Mouse (Mus musculus) kidney, embryonic 14.5 days (tissue): ENCODE measurements at regions not wholly inside any gene's neighbourhood (a gene's known extent, or its start where the extent isn't known, plus 50 kb on each side); places are given as distances from the start of the nearest gene placed in this dataset.

Experiments
- ATAC-seq: fragments of 200-750 bp; cut with Nextera tagmentation; 2 replicates; pipeline ENCODE4 v1.8.0; 2017; ENCODE audit warnings: moderate number of reproducible peaks, mild to moderate bottlenecking, moderate TSS enrichment, moderate library complexity; ENCODE audit not compliant: low FRiP score, low TSS enrichment
- H3K27ac ChIP-seq: fragments of 300-500 bp; sonication (generic); 2 replicates; pipeline ENCODE4 v1.5.1; 2014; ENCODE audit warnings: low read depth, mild to moderate bottlenecking, low read length, moderate library complexity, mixed read lengths
- H3K27me3 ChIP-seq: fragments of 300-500 bp; sonication (generic); 2 replicates; pipeline ENCODE4 v1.6.1; 2014; ENCODE audit warnings: mild to moderate bottlenecking, low read length; ENCODE audit not compliant: control insufficient read depth, insufficient read depth
- H3K36me3 ChIP-seq: fragments of 300-500 bp; sonication (generic); 2 replicates; pipeline ENCODE4 v1.6.1; 2014; ENCODE audit warnings: low read length, mixed read lengths; ENCODE audit not compliant: control insufficient read depth, insufficient read depth
- H3K4me1 ChIP-seq: fragments of 300-500 bp; sonication (generic); 2 replicates; pipeline ENCODE4 v1.6.1; 2014; ENCODE audit warnings: low read length, mixed read lengths; ENCODE audit not compliant: control insufficient read depth, insufficient read depth
- H3K4me2 ChIP-seq: fragments of 300-500 bp; sonication (generic); replicated peaks from 2 replicates; pipeline ENCODE4 v1.6.1; 2014; ENCODE audit warnings: low read depth, mild to moderate bottlenecking, low read length
- H3K4me3 ChIP-seq: fragments of 300-500 bp; sonication (generic); 2 replicates; pipeline ENCODE4 v1.5.1; 2014; ENCODE audit warnings: mild to moderate bottlenecking, low read length
- H3K9ac ChIP-seq: fragments of 300-500 bp; sonication (generic); 2 replicates; pipeline ENCODE4 v1.6.1; 2014; ENCODE audit warnings: low read depth, mild to moderate bottlenecking, low read length, moderate library complexity
- H3K9me3 ChIP-seq: fragments of 300-500 bp; sonication (generic); 2 replicates; pipeline ENCODE4 v1.6.1; 2016; ENCODE audit warnings: low read length; ENCODE audit not compliant: control insufficient read depth
- WGBS: fragments of 180-500 bp; shearing (Covaris S2); extraction: QIAGEN DNeasy Blood & Tissue Kit; methylation state at CpG from one replicate; pipeline ENCODE4 v1.1.7; 2014; 5-methylcytosine and 5-hydroxymethylcytosine counted together

DNA sequence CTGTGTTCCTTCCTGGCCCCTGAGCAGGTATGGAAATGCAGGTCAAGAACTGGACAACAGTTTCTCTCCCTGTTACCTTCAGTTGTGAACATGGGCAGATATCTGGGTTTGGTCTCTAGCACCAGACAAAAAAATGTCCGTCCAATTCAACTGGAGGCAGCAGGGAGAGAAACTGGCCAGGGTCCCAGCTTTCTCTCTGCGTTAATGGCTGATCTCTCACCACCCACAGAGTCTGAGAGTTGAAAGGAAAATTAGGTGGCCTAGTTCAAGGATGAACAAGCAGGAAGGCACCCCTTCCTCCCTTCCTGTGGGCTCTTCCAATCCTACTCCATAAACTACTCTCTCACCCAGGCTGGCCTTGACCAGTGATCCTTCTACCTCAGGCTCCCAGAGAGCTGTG is 221.7 kb upstream of the 3110018I06Rik start:
- ATAC-seq = no peak
- H3K9me3 ChIP-seq = no peaks in the 10 kb centered on the region; the same call in 1 of the 2 replicates
- H3K27me3 ChIP-seq = no peaks in the 10 kb centered on the region
- no peak overlapping the region for H3K9ac ChIP-seq
- no peak overlapping the region for H3K4me2 ChIP-seq
- H3K27ac ChIP-seq = no peak overlapping the region
- 57% methylated on average over 2 of the region's 2 CpGs for WGBS
- H3K4me1 ChIP-seq = no peaks in the 10 kb centered on the region
- no peak overlapping the region for H3K4me3 ChIP-seq
- no peaks in the 10 kb centered on the region for H3K36me3 ChIP-seq

DNA sequence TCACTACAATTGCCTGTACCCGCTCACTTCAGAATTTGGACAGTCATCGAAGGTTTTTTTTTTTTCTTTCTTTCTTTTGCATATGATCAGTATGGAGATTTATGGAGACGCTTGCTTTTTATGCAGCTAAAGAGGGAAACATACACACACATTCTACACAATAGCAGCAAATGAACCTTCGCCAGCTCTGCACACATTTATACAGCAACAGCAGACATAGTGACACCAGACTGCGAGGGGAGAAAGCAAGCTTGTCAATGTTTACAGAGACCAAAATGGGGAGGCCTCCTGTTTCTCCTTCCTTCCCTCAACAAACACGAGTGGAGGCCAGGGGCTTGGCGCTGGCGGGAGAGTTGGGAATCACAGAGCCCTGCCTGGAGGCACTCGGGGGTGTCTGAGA is 202.8 kb upstream of the 3110018I06Rik start:
- Histone ChIP-seq H3K9me3 (no peaks in the 10 kb centered on the region), H3K27ac (no peak overlapping the region), H3K4me2 (no peak overlapping the region), H3K4me1 (no peaks in the 10 kb centered on the region; the same call in 1 of the 2 replicates), H3K36me3 (no peaks in the 10 kb centered on the region), H3K9ac (no peak overlapping the region), H3K27me3 (no peaks in the 10 kb centered on the region), H3K4me3 (no peak overlapping the region)
- WGBS = 82% methylated on average over 9 of the region's 9 CpGs
- no peak for ATAC-seq

DNA sequence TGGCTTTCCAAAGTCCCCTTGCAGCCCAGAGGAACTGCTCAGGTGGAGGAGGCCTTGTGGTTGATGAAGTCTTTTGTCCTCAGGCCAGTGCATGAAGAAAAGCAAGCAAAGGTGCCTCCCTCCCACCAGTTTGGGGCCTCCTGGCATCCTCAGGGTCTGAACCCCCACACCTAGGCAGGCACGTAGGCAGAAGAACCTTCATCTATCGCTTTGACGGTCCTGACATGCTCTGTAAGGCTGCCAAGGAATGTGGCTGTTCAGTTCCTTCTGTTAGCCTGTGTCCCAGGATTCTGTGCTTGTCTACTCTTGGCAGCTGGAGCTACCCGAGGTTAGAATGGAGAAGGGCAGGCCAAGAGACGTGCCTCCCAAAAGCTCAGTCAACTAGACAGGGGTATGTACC is 197.1 kb upstream of the 3110018I06Rik start:
- 85% methylated on average over 5 of the region's 5 CpGs for WGBS
- H3K36me3 ChIP-seq = no peaks in the 10 kb centered on the region
- no peaks in the 10 kb centered on the region; the same call in 1 of the 2 replicates for H3K4me1 ChIP-seq
- no peak overlapping the region for H3K27ac ChIP-seq
- no peaks in the 10 kb centered on the region for H3K27me3 ChIP-seq
- H3K9ac ChIP-seq = no peak overlapping the region
- H3K4me3 ChIP-seq = no peak overlapping the region
- no peak overlapping the region for H3K4me2 ChIP-seq
- H3K9me3 ChIP-seq = no peaks in the 10 kb centered on the region
- no peak for ATAC-seq

DNA sequence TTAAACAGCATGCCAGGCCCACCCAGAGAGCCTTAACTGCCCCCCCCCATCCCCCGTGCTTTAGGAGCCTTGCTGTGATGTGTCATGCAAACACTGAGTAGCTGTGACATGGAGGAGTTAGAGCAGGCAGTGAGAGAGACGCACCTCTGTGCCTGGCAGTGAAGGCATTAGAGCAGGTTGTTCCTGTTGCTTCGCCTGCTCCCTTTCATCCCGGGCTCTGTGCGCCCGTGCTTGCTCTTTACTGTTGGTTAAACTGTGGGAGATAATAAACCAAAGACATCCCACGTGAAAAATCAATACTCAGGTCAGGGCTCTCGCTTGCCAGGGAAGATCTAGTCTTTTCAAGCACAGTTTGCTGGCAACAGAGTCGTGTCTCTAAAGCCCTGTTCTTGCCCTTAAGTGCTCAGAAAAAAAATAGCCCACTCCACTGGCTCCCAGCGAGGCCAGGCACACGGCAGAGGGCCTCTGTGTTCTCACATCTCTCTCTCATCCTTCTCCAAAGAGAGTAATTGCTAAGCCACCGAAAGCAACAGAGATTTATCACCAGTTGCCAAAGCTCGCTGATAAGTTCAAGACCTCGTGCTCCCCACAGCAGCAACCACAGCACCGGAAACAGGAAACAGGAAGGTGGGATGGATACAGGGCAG is 181.2 kb upstream of the 3110018I06Rik start:
- no peaks in the 10 kb centered on the region for H3K27me3 ChIP-seq
- WGBS = 15% methylated on average over 15 of the region's 15 CpGs

DNA sequence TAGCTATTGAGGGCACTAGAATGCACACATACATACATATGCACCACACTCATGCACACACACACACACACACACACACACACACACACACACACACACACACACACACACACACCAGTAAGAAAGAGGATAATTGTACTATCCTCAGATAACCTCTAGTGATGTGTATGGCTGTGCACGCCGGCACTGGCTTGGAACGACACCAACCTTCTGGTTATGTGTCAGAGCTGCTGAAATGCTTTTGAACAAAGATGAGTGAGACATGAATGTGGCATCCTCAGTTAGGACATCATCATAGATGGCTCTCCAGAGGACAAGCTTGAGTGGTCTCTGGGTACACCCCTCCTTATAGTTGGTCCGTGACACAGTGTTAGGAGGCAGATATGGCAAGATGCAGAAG is 173.0 kb upstream of the 3110018I06Rik start:
- Histone ChIP-seq H3K4me1 (no peaks in the 10 kb centered on the region), H3K36me3 (no peaks in the 10 kb centered on the region), H3K27ac (no peak overlapping the region), H3K4me2 (no peak overlapping the region), H3K27me3 (no peaks in the 10 kb centered on the region), H3K9ac (no peak overlapping the region), H3K9me3 (no peaks in the 10 kb centered on the region), H3K4me3 (no peak overlapping the region)
- 92% methylated on average over 4 of the region's 4 CpGs for WGBS
- no peak for ATAC-seq

More for the DNA sequence above, 181.2 kb upstream of the 3110018I06Rik start:
- H3K36me3 ChIP-seq = no peaks in the 10 kb centered on the region
- H3K9ac ChIP-seq = no peak overlapping the region
- no peak overlapping the region for H3K27ac ChIP-seq
- no peak for ATAC-seq
- no peak overlapping the region; the same call in 1 of the 2 replicates for H3K4me2 ChIP-seq
- no peaks in the 10 kb centered on the region for H3K9me3 ChIP-seq
- H3K4me3 ChIP-seq = no peak overlapping the region
- H3K4me1 ChIP-seq = peaks cover 4% of the 10 kb centered on the region; the same call in 1 of the 2 replicates

DNA sequence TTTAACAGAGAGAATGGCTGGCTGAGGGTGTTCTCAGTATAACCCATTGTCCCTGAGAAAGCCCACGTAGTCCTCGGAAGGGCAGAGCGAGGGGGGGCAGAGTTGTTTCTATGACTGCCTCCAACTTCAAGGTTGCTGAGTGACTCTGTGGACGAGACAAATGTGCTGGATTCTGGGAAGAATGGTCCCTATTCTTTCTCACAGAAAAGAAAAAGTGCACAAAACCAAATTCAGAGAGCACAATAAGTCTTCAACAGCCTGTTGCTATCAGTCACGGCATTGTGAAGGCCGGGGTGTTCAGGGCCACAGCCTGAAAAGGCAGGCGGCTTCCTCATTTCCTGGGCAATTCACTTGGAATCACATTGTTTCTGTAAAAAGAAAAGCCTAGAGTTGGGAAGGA is 165.6 kb upstream of the 3110018I06Rik start:
- Histone ChIP-seq H3K9ac (no peak overlapping the region), H3K4me2 (no peak overlapping the region), H3K27me3 (no peaks in the 10 kb centered on the region), H3K9me3 (no peaks in the 10 kb centered on the region), H3K27ac (no peak overlapping the region), H3K4me3 (no peak overlapping the region), H3K4me1 (no peaks in the 10 kb centered on the region), H3K36me3 (no peaks in the 10 kb centered on the region)
- WGBS = 71% methylated on average over 7 of the region's 7 CpGs
- ATAC-seq = no peak

DNA sequence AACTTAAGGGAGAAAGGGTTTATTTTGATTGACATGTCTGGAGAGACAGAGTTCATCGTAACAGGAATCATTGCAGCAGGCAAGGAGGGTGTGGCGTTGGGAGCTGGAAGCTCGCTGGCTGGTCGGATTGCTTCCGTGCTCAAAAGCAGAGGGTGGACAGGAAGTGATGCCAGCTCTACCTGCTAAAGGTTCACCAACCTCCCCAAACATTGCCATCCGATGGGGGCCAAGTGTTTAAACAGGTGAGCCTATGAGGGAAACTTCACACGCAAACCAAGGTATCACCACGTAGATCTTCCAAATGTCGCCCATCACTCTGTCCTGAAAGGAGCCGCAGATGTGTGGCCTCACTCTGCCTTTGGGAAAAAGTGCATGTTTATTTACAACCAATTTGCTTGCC is 162.3 kb upstream of the 3110018I06Rik start:
- Histone ChIP-seq H3K9me3 (no peaks in the 10 kb centered on the region), H3K4me2 (no peak overlapping the region), H3K9ac (no peak overlapping the region), H3K4me1 (peaks cover 4% of the 10 kb centered on the region; the same call in 1 of the 2 replicates), H3K4me3 (no peak overlapping the region), H3K27me3 (no peaks in the 10 kb centered on the region), H3K36me3 (no peaks in the 10 kb centered on the region), H3K27ac (no peak overlapping the region)
- no peak for ATAC-seq
- WGBS = 95% methylated on average over 10 of the region's 10 CpGs

DNA sequence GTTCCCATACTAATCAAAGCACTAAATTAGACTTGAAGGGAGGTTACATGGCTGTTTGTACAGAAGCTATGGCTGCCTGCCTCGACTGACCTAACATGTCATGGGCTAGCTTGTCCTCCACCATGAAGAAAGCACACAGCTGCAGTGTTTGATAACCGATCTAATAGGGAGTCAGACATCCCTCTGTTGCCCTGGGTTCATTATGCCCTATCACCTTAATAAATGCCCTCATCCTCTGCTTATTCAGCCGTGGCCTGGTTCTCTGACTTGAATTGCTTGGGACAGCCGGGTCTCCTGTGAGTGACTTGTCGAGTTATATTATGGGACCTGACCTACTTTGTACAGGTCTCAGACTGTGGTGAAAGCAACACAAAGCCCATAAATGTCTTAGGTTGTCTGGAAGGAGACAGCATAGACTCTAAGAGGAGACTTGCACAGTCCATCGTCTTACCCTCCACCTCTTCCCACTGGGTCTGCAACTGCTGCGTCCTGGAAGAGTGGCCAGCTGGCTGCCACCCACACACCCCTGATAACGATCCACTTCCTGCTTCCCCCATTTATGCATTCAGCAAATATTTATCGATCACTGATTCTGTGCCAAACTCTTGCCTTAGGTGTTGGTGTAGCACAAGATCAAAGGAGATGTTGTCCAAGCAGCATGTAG is 161.2 kb upstream of the 3110018I06Rik start:
- H3K36me3 ChIP-seq = no peaks in the 10 kb centered on the region
- H3K9me3 ChIP-seq = no peaks in the 10 kb centered on the region
- H3K27me3 ChIP-seq = no peaks in the 10 kb centered on the region
- peaks cover 4% of the 10 kb centered on the region; the same call in 1 of the 2 replicates for H3K4me1 ChIP-seq
- no peak overlapping the region for H3K4me3 ChIP-seq
- H3K27ac ChIP-seq = no peak overlapping the region
- 0 out of 2 replicates have a peak, but pooled peaks have one; percentile 55 for ATAC-seq
- H3K9ac ChIP-seq = no peak overlapping the region
- 36% methylated on average over 9 of the region's 9 CpGs for WGBS
- no peak overlapping the region for H3K4me2 ChIP-seq

DNA sequence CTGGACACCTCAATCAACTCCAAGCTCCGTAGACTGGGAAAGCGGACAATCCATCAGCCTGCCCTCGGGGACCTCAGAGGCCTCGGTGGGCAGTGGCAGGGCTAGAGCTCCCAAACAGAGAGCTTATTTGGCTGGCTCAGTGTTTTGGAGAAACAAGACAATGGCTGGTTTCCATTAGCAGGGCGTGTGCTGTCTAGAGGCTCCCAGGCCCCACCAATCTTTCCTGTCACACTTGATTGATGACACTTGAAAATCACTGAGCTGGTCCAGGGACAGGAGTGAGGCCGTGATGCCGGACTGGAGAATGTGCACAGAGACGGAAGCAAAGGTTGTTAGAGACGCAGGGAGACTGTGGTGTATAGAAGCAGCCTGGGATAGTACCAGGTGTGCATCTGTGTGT is 159.4 kb upstream of the 3110018I06Rik start:
- H3K4me3 ChIP-seq = no peak overlapping the region
- no peak overlapping the region for H3K9ac ChIP-seq
- peaks cover 4% of the 10 kb centered on the region; the same call in 1 of the 2 replicates for H3K4me1 ChIP-seq
- H3K9me3 ChIP-seq = no peaks in the 10 kb centered on the region
- no peak overlapping the region for H3K27ac ChIP-seq
- WGBS = 15% methylated on average over 9 of the region's 9 CpGs
- no peaks in the 10 kb centered on the region for H3K27me3 ChIP-seq
- H3K4me2 ChIP-seq = no peak overlapping the region
- ATAC-seq = no peak
- no peaks in the 10 kb centered on the region for H3K36me3 ChIP-seq
